Mouse (Mus musculus) CH12.LX (cell line): ENCODE data around the gene Ttll5.

ENCODE experiments used
- MAZ ChIP-seq: IDR thresholded peaks from 2 replicates; pipeline ENCODE4 v1.6.1; 2012; ENCODE audit warnings: low read depth, mild to moderate bottlenecking, inconsistent platforms, low read length, improper control_type of control experiment, moderate library complexity
- NELFE ChIP-seq: IDR thresholded peaks from 2 replicates; pipeline ENCODE4 v1.6.1; 2011; ENCODE audit warnings: low read depth, low read length, improper control_type of control experiment
- NRF1 ChIP-seq: IDR thresholded peaks from 2 replicates; pipeline ENCODE4 v1.6.1; 2014; ENCODE audit warnings: low read depth, mild to moderate bottlenecking, inconsistent platforms, low read length, improper control_type of control experiment, moderate library complexity
- POLR2A ChIP-seq: IDR thresholded peaks from 2 replicates; pipeline ENCODE4 v1.6.1; 2011; ENCODE audit warnings: low read depth, mild to moderate bottlenecking, improper control_type of control experiment, low read length
- POLR2AphosphoS2 ChIP-seq: IDR thresholded peaks from 2 replicates; pipeline ENCODE4 v1.6.1; 2011; ENCODE audit warnings: low read depth, low read length, improper control_type of control experiment
- RAD21 ChIP-seq: IDR thresholded peaks from 2 replicates; pipeline ENCODE4 v1.6.1; 2011; ENCODE audit warnings: low read depth, mild to moderate bottlenecking, low read length, improper control_type of control experiment, moderate library complexity
- SIN3A ChIP-seq: IDR thresholded peaks from 2 replicates; pipeline ENCODE4 v1.6.1; 2012; ENCODE audit warnings: low read length, improper control_type of control experiment, inconsistent platforms
- ZKSCAN1 ChIP-seq: IDR thresholded peaks from 2 replicates; pipeline ENCODE4 v1.6.1; 2012; ENCODE audit warnings: low read depth, inconsistent platforms, low read length, improper control_type of control experiment, borderline replicate concordance

DNA sequence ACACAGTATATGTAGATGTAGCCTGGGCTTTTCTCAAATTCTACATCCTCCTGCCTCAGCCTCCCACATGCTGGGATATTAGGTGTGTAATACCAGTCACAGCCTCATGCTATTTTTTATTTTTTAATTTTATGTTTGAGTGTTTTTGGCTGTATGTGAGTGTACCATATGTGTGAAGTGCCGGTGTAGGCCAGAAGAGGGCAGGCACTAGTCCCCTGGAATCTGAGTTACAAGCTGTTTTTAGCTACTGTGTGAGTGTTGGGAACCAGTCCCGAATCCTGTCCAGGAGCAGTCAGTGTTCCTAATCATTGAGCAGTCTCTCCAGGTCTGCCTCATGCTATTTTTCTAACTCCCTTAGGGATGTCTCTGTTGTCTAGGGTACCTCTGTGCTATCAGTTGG, 13.3 kb downstream of the Ttll5 start:
- no peak for TF ChIP-seq RAD21
- TF ChIP-seq POLR2A, result no peak
- no peak for TF ChIP-seq SIN3A
- no peak for TF ChIP-seq NRF1
- no peak for TF ChIP-seq NELFE
- no peak for TF ChIP-seq MAZ
- TF ChIP-seq POLR2AphosphoS2, result no peak
- no peak for TF ChIP-seq ZKSCAN1
